Mouse (Mus musculus) midbrain, embryonic 11.5 days (tissue): Measurements from ENCODE around the gene Tbc1d14. TPM values are rescaled to one million over a fixed set of nuclear protein-coding genes. Genes with fewer than 3 reads are reported as not detected.

Experiments used
- ATAC-seq: fragments of 200-750 bp; cut with Nextera tagmentation; 2 replicates; pipeline ENCODE4 v1.8.0; 2017; ENCODE audit warnings: moderate TSS enrichment, moderate library complexity; ENCODE audit not compliant: low FRiP score
- DNase-seq: peaks from one replicate; pipeline ENCODE4 v3.0.0; 2015; ENCODE audit warnings: low spot score; ENCODE audit errors: missing footprints
- H3K27ac ChIP-seq: fragments of 300-500 bp; sonication (generic); 2 replicates; pipeline ENCODE4 v1.5.1; 2014; ENCODE audit warnings: low read depth, low read length
- H3K27me3 ChIP-seq: fragments of 300-500 bp; sonication (generic); 2 replicates; pipeline ENCODE4 v1.6.1; 2014; ENCODE audit warnings: mild to moderate bottlenecking, low read length, moderate library complexity, mixed read lengths; ENCODE audit not compliant: control insufficient read depth, insufficient read depth
- H3K36me3 ChIP-seq: fragments of 300-500 bp; sonication (generic); 2 replicates; pipeline ENCODE4 v1.6.1; 2014; ENCODE audit warnings: mild to moderate bottlenecking, low read length, moderate library complexity, mixed read lengths; ENCODE audit not compliant: control insufficient read depth, insufficient read depth
- H3K4me1 ChIP-seq: fragments of 300-500 bp; sonication (generic); 2 replicates; pipeline ENCODE4 v1.6.1; 2014; ENCODE audit warnings: low read length; ENCODE audit not compliant: control insufficient read depth, insufficient read depth
- H3K4me2 ChIP-seq: fragments of 300-500 bp; sonication (generic); 2 replicates; pipeline ENCODE4 v1.6.1; 2014; ENCODE audit warnings: mild to moderate bottlenecking, moderate library complexity
- H3K4me3 ChIP-seq: fragments of 300-500 bp; sonication (generic); 2 replicates; pipeline ENCODE4 v1.5.1; 2014; ENCODE audit warnings: low read depth, low read length
- H3K9ac ChIP-seq: fragments of 300-500 bp; sonication (generic); 2 replicates; pipeline ENCODE4 v1.6.1; 2014; ENCODE audit warnings: low read length
- H3K9me3 ChIP-seq: fragments of 300-500 bp; sonication (generic); 2 replicates; pipeline ENCODE4 v1.6.1; 2016; ENCODE audit warnings: low read length; ENCODE audit not compliant: control insufficient read depth
- WGBS: fragments of 180-500 bp; shearing (Covaris S2); extraction: QIAGEN DNeasy Blood & Tissue Kit; methylation state at CpG from one replicate; pipeline ENCODE4 v1.1.7; 2014; 5-methylcytosine and 5-hydroxymethylcytosine counted together
- polyA plus RNA-seq: library from polyadenylated mRNA; unstranded; fragments of >200 nt; fragmentation: Nextera tagmentation; extraction: Ambion mirVana; gene quantifications from 2 replicates; pipeline ENCODE4 v1.2.1, GENCODE M21; 2014

Tbc1d14 gene
- polyA plus RNA-seq, 1 experiment from 2014 or later = 41.2 TPM

DNA sequence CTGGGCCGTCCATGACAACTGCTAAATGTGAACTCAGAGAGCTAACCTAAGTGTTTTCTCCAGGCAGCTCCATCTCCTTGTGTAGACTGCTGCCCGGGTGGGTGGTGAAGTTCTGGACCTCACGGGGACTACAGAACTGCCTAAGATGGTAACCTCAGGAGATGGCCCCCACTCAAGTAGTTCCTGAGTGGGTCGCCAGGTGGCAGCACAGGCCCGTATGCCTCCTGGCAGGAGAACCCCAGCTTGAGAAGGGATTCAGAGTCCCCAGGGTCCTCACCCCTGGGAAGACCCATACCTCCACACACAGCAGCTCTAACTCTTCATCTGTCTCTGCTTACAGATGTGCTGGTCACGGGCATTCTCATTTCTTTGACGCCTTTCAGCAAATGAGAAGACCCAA is 130.3 kb downstream of the Tbc1d14 start:
- Histone ChIP-seq H3K4me2 (no peak overlapping the region), H3K4me1 (peaks cover 21% of the 10 kb centered on the region), H3K4me3 (no peak overlapping the region), H3K27me3 (no peaks in the 10 kb centered on the region), H3K9me3 (no peaks in the 10 kb centered on the region), H3K9ac (no peak overlapping the region), H3K36me3 (no peaks in the 10 kb centered on the region), H3K27ac (no peak overlapping the region)
- peak; percentile 98 for DNase-seq
- WGBS = 26% methylated on average over 7 of the region's 7 CpGs
- ATAC-seq = no peak

DNA sequence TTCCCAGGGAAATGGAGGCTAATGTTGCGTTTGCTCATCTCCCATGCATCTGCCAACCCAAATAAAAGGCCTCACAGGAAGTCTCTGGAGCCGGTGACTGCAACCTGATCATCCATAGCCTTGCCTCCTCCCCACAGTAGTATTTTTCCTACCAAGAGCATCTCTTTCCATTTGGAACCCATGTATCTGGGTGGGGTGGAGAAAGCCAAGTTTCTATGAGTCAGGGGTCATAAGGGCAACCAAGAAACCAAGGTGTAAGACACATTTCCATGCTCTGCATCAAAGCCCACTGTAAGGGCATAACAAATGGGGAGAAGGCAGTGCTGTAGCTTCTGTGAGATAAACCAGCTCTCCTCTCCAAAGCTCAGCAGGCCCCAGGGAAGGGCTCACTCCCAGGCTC is 131.8 kb downstream of the Tbc1d14 start:
- Histone ChIP-seq H3K9ac (no peak overlapping the region), H3K4me1 (peaks cover 21% of the 10 kb centered on the region), H3K36me3 (no peaks in the 10 kb centered on the region), H3K9me3 (no peaks in the 10 kb centered on the region), H3K4me3 (no peak overlapping the region), H3K4me2 (no peak overlapping the region), H3K27ac (no peak overlapping the region), H3K27me3 (no peaks in the 10 kb centered on the region)
- no peak for ATAC-seq
- peak; percentile 53 for DNase-seq
- WGBS = 65% methylated on average over 2 of the region's 2 CpGs

DNA sequence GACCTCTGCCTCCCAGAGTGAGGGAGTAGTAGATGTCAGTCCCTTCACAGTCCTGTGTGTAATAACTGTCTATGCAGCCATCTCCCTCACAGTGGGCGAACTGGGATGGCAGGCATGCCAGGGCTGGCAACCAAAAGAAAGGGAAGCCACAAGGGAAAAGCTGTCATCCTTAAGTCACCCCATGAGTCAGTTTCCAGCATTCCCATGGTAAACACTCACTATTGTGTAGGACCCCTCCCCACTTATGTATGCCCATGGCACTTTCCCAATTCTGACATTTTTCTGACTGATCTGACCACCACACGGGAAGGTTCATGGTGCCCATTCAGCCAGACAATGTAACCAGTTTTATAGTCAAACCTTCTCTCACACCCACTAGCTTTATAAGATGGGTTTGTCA is 132.4 kb downstream of the Tbc1d14 start:
- no peaks in the 10 kb centered on the region for H3K27me3 ChIP-seq
- 80% methylated on average over 2 of the region's 2 CpGs for whole genome bisulfite sequencing
- no peak overlapping the region for H3K9ac ChIP-seq
- H3K9me3 ChIP-seq = no peaks in the 10 kb centered on the region
- DNase-seq (no peak), ATAC-seq (no peak)
- H3K4me1 ChIP-seq = peaks cover 16% of the 10 kb centered on the region
- H3K36me3 ChIP-seq = no peaks in the 10 kb centered on the region
- H3K4me2 ChIP-seq = no peak overlapping the region
- H3K4me3 ChIP-seq = no peak overlapping the region
- H3K27ac ChIP-seq = no peak overlapping the region

DNA sequence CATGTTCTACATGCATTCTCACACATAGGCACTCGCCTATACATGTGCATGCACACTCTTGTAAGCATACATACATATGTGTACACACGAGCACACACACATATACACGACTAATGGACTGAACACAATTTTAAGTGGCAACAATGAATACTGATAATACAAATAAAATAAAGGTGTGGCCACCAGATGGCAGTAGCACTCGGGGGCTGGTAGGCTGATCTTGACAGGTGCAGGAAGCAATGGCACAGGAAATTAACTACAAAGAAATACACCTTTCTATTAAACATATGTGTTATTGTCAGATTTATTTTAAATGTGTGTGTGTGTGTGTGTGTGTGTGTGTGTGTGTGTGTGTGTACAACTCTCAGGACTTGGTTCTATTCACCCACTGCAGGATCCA is 134.2 kb downstream of the Tbc1d14 start:
- ATAC-seq = peak; percentile 22; the same call in 1 of the 2 replicates
- Histone ChIP-seq H3K4me2 (no peak overlapping the region), H3K27ac (no peak overlapping the region), H3K4me1 (peaks cover 9% of the 10 kb centered on the region), H3K36me3 (no peaks in the 10 kb centered on the region), H3K9me3 (no peaks in the 10 kb centered on the region), H3K9ac (no peak overlapping the region), H3K27me3 (no peaks in the 10 kb centered on the region), H3K4me3 (no peak overlapping the region)
- WGBS = 19% methylated on average over 4 of the region's 4 CpGs
- peak; percentile 92 for DNase-seq

DNA sequence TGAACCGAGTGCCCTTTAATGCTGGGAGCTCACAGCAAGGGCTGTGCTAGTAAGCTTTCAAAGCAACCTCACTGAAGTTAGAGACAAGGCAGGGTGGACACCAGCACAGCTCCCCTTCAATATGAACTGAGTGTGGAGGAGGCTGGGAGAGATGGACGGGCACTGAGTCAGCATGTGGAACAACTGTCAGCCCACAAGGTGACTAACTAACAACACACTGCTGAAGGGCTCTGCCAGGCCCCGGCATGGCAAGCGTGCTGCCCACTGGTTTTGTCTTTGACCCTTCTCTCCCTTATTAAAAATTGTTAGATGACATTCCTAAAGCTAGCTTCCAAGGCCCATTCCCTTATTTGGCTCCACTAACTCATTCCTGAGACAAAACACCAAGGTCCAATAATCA is 135.4 kb downstream of the Tbc1d14 start:
- no peaks in the 10 kb centered on the region for H3K27me3 ChIP-seq
- H3K36me3 ChIP-seq = no peaks in the 10 kb centered on the region
- H3K4me1 ChIP-seq = 0 out of 2 replicates have a peak, but pooled peaks cover under 1% of the 10 kb centered on the region
- ATAC-seq (no peak), DNase-seq (peak; percentile 33)
- H3K9ac ChIP-seq = no peak overlapping the region
- no peaks in the 10 kb centered on the region for H3K9me3 ChIP-seq
- no peak overlapping the region for H3K27ac ChIP-seq
- 79% methylated on average over 4 of the region's 4 CpGs for WGBS
- H3K4me3 ChIP-seq = no peak overlapping the region
- H3K4me2 ChIP-seq = no peak overlapping the region

DNA sequence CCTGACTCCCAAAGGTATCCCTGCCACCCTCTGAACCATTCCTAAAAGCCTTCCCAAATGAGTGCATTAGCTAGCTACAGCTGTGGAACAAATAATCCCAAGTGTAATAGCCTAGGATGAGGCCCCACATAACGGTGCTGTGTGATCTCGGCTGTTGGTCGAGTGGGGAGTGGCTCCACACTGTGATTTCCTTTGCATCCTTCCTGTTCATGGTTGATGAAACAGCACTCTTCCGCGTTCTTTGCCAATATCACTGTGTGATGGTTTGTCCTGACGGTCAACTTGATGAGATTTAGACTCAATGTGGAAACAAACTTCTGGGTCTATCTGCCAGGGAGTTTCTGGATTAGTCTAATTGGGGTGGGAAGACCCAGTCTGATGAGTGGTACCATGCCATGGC is 140.3 kb downstream of the Tbc1d14 start:
- H3K9ac ChIP-seq = no peak overlapping the region
- no peaks in the 10 kb centered on the region for H3K4me1 ChIP-seq
- DNase-seq = no peak
- 85% methylated on average over 6 of the region's 6 CpGs for WGBS
- H3K27me3 ChIP-seq = no peaks in the 10 kb centered on the region
- no peak for ATAC-seq
- H3K36me3 ChIP-seq = no peaks in the 10 kb centered on the region
- no peak overlapping the region for H3K27ac ChIP-seq
- no peaks in the 10 kb centered on the region for H3K9me3 ChIP-seq
- no peak overlapping the region for H3K4me2 ChIP-seq
- H3K4me3 ChIP-seq = no peak overlapping the region

DNA sequence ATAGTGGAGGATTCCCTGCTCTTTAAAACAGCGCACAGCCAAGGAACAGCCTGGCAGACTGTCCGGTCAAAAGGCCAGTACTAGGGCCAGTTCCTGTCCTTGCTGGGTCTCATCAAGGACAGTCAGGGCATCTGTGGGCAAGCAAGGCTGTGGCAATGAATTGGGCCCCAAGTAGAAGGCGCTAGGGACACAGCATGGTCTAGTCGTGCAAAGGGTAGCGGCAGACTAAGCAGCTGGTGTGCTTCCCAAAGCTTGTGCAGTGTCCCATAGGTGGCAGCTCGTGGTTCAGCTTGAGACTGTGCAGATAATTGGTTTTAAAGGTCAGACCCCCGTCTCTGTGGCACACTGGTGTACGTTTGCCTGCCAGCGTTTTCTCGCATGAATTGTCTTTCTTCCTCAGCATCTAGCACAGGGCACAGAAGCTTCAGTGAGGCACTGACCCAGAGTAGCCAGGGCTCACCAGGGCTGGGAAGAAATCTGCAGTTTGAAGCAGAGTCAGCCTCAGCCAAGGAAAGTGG is 141.1 kb downstream of the Tbc1d14 start:
- Histone ChIP-seq H3K4me2 (no peak overlapping the region), H3K27ac (no peak overlapping the region), H3K9me3 (no peaks in the 10 kb centered on the region), H3K27me3 (no peaks in the 10 kb centered on the region), H3K4me1 (no peaks in the 10 kb centered on the region), H3K36me3 (no peaks in the 10 kb centered on the region), H3K4me3 (no peak overlapping the region), H3K9ac (no peak overlapping the region)
- ATAC-seq (no peak), DNase-seq (peak; percentile 53)
- 74% methylated on average over 10 of the region's 10 CpGs for WGBS

DNA sequence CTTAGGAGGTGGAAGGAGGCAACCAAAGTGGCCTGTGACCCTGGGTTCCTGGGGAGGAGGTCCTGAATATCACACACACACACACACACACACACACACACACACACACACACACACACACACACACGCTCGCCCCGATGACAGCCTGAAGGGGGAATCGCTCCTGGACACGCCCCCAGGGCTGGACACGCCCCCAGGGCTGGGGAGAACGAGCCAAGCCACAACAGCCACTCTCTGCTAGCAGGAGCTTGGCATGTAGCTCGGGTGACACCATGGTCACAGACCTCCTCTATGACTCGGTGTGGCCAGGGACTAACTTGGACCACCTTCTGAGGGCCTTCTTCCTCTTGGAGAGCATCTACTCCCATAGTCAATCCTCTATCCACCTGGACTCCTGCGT is 142.0 kb downstream of the Tbc1d14 start:
- DNase-seq (peak; percentile 78), ATAC-seq (no peak)
- Histone ChIP-seq H3K27me3 (no peaks in the 10 kb centered on the region), H3K9me3 (no peaks in the 10 kb centered on the region), H3K9ac (no peak overlapping the region), H3K4me2 (no peak overlapping the region), H3K4me1 (no peaks in the 10 kb centered on the region), H3K4me3 (no peak overlapping the region), H3K27ac (no peak overlapping the region), H3K36me3 (no peaks in the 10 kb centered on the region)
- WGBS = 20% methylated on average over 10 of the region's 10 CpGs

DNA sequence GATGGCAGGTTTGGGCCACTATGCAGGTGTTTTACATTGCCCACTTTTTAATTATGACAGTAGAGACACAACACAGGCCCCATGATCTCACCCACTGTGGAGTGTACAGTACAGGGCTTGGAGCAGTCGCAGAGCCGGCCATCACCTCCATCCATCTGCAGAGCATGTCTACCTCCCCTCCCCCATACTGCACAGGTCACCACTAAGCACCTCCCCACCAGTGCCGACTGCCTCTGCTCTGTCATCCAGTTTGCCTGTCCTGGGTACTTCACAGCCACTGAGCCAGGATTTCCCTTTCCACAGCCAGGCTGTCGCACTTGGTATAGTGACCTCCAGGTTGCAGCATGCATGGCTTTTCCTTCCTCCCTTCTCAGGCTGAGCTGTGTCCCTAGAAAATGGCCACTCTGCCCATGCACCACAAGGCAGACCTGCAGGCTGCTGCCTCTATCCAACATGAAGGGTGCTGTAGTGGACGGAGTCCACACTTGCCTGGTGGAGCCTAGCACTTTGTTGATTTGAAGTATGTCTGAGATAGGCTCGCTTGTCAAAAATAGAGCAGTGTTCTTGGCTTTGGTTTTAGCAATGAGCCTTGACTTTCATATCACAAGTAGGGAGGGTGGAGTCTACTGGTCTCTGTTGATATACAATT is 143.2 kb downstream of the Tbc1d14 start:
- no peaks in the 10 kb centered on the region for H3K36me3 ChIP-seq
- H3K4me2 ChIP-seq = no peak overlapping the region
- WGBS = 83% methylated on average over 6 of the region's 6 CpGs
- H3K4me3 ChIP-seq = no peak overlapping the region
- H3K27me3 ChIP-seq = no peaks in the 10 kb centered on the region
- ATAC-seq (no peak), DNase-seq (peak; percentile 31)
- H3K9me3 ChIP-seq = no peaks in the 10 kb centered on the region
- no peak overlapping the region for H3K27ac ChIP-seq
- no peak overlapping the region for H3K9ac ChIP-seq
- no peaks in the 10 kb centered on the region for H3K4me1 ChIP-seq
